Mouse (Mus musculus) MEL (cell line): ENCODE measurements around the gene Spice1.

Experiments
- CTCF ChIP-seq, 3 experiments: IDR thresholded peaks in 2 of 3; conservative IDR thresholded peaks in 1 of 3; 2 replicates each; pipeline ENCODE4 v1.5.1; 2011 to 2012; ENCODE audit warnings: low read length in 3 of 3, low read depth in 2 of 3, mild to moderate bottlenecking in 2 of 3, improper control_type of control experiment in 1 of 3, inconsistent platforms in 1 of 3, mixed read lengths in 1 of 3, moderate library complexity in 1 of 3; ENCODE audit not compliant: control insufficient read depth in 1 of 3, insufficient read depth in 1 of 3, poor library complexity in 1 of 3, severe bottlenecking in 1 of 3
- EP300 ChIP-seq, 2 experiments: IDR thresholded peaks; 2 replicates each; pipeline ENCODE4 v1.6.1; 2011; ENCODE audit warnings: improper control_type of control experiment in 2 of 2, low read length in 2 of 2, low read depth in 1 of 2, mild to moderate bottlenecking in 1 of 2
- POLR2A ChIP-seq, 2 experiments: IDR thresholded peaks; 2 replicates each; pipeline ENCODE4 v1.6.1; 2011 to 2012; ENCODE audit warnings: low read length in 2 of 2, mild to moderate bottlenecking in 2 of 2, control low read depth in 1 of 2, improper control_type of control experiment in 1 of 2, low read depth in 1 of 2, moderate library complexity in 1 of 2; ENCODE audit not compliant: control insufficient read depth in 1 of 2, insufficient read depth in 1 of 2, poor library complexity in 1 of 2
- USF1 ChIP-seq: IDR thresholded peaks from 2 replicates; pipeline ENCODE4 v1.6.1; 2014; ENCODE audit warnings: low read depth, mild to moderate bottlenecking, inconsistent platforms, low read length, improper control_type of control experiment, moderate library complexity
- USF2 ChIP-seq, 2 experiments: IDR thresholded peaks; 2 replicates each; pipeline ENCODE4 v1.6.1; 2011 to 2012; ENCODE audit warnings: improper control_type of control experiment in 2 of 2, low read length in 2 of 2, borderline replicate concordance in 1 of 2, inconsistent platforms in 1 of 2, low read depth in 1 of 2, mild to moderate bottlenecking in 1 of 2; ENCODE audit not compliant: insufficient read depth in 1 of 2
- ZC3H11A ChIP-seq: IDR thresholded peaks from 2 replicates; pipeline ENCODE4 v1.6.1; 2012; ENCODE audit warnings: low read depth, mild to moderate bottlenecking, inconsistent platforms, low read length, improper control_type of control experiment
- ZKSCAN1 ChIP-seq: IDR thresholded peaks from 2 replicates; pipeline ENCODE4 v1.6.1; 2012; ENCODE audit warnings: low read depth, mild to moderate bottlenecking, inconsistent platforms, low read length, improper control_type of control experiment, moderate library complexity

DNA sequence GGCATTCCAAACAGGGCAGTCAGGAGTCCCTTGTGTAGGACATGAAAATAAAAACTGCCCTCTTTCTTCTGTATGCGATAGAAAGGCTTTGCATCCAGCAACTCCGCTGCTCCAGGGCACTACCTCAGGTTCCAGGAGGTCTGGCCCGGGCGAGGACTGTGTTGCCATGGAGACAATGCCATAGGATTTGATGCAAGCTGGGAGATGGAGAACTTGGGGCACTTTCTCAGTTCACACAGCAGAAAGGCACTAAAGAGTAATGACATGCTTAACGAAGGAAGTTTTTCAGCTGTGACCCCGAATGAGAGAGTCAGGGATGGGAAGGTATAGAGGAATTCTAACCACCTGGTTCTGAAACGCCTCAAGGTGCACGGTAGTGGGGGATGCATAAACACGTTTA, 15.8 kb upstream of the Spice1 start:
- TF ChIP-seq EP300 (IDR thresholded peaks at IDR 0.05; ENCODE audit: low read depth in 1 of 2, low read length in 2 of 2), result no peak
- no peak for TF ChIP-seq POLR2A (IDR thresholded peaks at IDR 0.05; ENCODE audit: control insufficient read depth in 1 of 2, insufficient read depth in 1 of 2, low read depth in 1 of 2, low read length in 2 of 2, poor library complexity in 1 of 2)
- no peak for TF ChIP-seq USF2 (IDR thresholded peaks at IDR 0.05; ENCODE audit: borderline replicate concordance in 1 of 2, insufficient read depth in 1 of 2, low read depth in 1 of 2, low read length in 2 of 2)
- TF ChIP-seq USF1, result no peak
- TF ChIP-seq ZC3H11A, result no peak
- TF ChIP-seq ZKSCAN1, result no peak
- no peak for TF ChIP-seq CTCF (IDR thresholded peaks at IDR 0.05 in 2 of 3, conservative IDR thresholded peaks at IDR 0.05 in 1 of 3; ENCODE audit: control insufficient read depth in 1 of 3, insufficient read depth in 1 of 3, low read depth in 2 of 3, low read length in 3 of 3, poor library complexity in 1 of 3, severe bottlenecking in 1 of 3)
